Mouse (Mus musculus) heart, embryonic 16.5 days (tissue): Measurements from ENCODE around the gene Cdc42ep5. TPM values are rescaled to one million over a fixed set of nuclear protein-coding genes. Genes with fewer than 3 reads are reported as not detected.
"Not testable (repeated sequence)": the region's sequence is repeated elsewhere in the genome, so short reads cannot be mapped to it uniquely, and the experiment has no call there.

ENCODE experiments used
- ATAC-seq: fragments of 200-750 bp; cut with Nextera tagmentation; replicated peaks from 2 replicates; pipeline ENCODE4 v1.8.0; 2017; ENCODE audit warnings: moderate number of reproducible peaks; ENCODE audit not compliant: insufficient read depth, low FRiP score; ENCODE audit errors: extremely low read depth
- H3K27ac ChIP-seq: fragments of 300-500 bp; sonication (generic); 2 replicates; pipeline ENCODE4 v1.5.1; 2014; ENCODE audit warnings: mild to moderate bottlenecking, low read length, control low read depth, moderate library complexity
- H3K27me3 ChIP-seq: fragments of 300-500 bp; sonication (generic); 2 replicates; pipeline ENCODE4 v1.6.1; 2014; ENCODE audit warnings: low read length, mixed read lengths; ENCODE audit not compliant: control insufficient read depth, insufficient read depth
- H3K36me3 ChIP-seq: fragments of 300-500 bp; sonication (generic); 2 replicates; pipeline ENCODE4 v1.6.1; 2014; ENCODE audit not compliant: control insufficient read depth, insufficient read depth
- H3K4me1 ChIP-seq: fragments of 300-500 bp; sonication (generic); 2 replicates; pipeline ENCODE4 v1.6.1; 2014; ENCODE audit warnings: low read length, mixed read lengths; ENCODE audit not compliant: control insufficient read depth, insufficient read depth
- H3K4me2 ChIP-seq: fragments of 300-500 bp; sonication (generic); 2 replicates; pipeline ENCODE4 v1.6.1; 2014; ENCODE audit warnings: low read depth, mild to moderate bottlenecking, control low read depth, low read length
- H3K4me3 ChIP-seq: fragments of 300-500 bp; sonication (generic); 2 replicates; pipeline ENCODE4 v1.5.1; 2014; ENCODE audit warnings: mild to moderate bottlenecking, control low read depth, low read length
- H3K9ac ChIP-seq: fragments of 300-500 bp; sonication (generic); 2 replicates; pipeline ENCODE4 v1.6.1; 2014; ENCODE audit warnings: low read length, control low read depth
- H3K9me3 ChIP-seq: fragments of 300-500 bp; sonication (generic); replicated peaks from 2 replicates; pipeline ENCODE4 v1.6.1; 2016; ENCODE audit warnings: low read length; ENCODE audit not compliant: control insufficient read depth
- WGBS: fragments of 180-500 bp; shearing (Covaris S2); extraction: QIAGEN DNeasy Blood & Tissue Kit; methylation state at CpG from one replicate; pipeline ENCODE4 v1.1.7; 2014; 5-methylcytosine and 5-hydroxymethylcytosine counted together
- polyA plus RNA-seq: library from polyadenylated mRNA; unstranded; fragments of >200 nt; fragmentation: Nextera tagmentation; extraction: Ambion mirVana; gene quantifications from 2 replicates; pipeline ENCODE4 v1.2.1, GENCODE M21; 2015

The Cdc42ep5 gene
- polyA plus RNA-seq: 22.7 and 24.8 TPM in 2 replicates

DNA sequence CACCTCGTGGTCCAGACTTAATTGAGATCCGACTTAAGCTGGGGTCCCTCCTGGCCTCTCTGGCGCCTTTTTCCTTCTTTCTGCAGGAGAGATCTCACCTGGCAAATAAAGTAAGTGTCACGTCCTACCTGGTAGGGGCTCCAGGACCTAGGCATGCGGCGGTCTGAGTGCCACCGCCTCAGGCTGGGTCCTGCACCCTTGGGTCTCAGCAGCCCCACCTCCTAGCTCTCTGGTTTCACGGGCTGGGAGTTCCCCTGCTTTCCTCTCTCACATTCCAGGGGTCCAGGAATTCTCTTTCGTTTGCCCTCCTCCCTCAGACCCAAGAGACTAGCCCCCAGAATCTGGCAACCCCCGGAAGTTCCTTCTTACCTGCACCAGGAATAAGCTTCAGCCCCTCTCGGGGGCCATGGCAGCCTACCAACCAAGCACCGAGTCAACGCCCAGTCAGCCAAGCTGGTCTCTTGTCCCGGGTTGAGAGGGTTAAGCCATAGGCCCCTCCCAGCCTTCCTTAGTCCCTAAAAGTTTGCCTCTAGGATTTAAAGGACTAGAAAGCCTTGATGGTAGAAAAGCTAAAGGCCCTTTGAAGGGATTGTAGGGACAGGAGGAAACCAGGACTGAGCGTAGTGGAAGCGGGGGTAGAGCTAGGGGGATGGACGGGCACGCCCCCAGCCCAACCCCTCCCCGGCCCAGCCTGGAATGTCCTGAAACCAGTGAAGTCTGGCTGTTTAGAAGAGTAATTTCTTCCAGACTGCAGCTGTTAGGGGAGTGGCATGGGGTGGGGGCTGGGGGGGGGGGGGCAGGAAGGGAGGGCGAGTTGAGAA lies at the start of gene Cdc42ep5:
Gene Cdc42ep5, minus strand, starts transcription at position 771 of the 821 bp plus-strand sequence.
- Histone ChIP-seq H3K4me3 (peak within 1 kb of the TSS; percentile 48), H3K27me3 (no peaks in the 10 kb centered on the region), H3K9me3 (no peaks in the 10 kb centered on the region), H3K9ac (peak within 1 kb of the TSS; percentile 55), H3K36me3 (no peaks in the 10 kb centered on the region), H3K4me1 (peaks cover 7% of the 10 kb centered on the region), H3K4me2 (peak within 1 kb of the TSS; percentile 64), H3K27ac (peak within 1 kb of the TSS; percentile 57)
- WGBS: under 1% methylated on average over 19 of the region's 20 CpGs
- ATAC-seq: peak; percentile 82

DNA sequence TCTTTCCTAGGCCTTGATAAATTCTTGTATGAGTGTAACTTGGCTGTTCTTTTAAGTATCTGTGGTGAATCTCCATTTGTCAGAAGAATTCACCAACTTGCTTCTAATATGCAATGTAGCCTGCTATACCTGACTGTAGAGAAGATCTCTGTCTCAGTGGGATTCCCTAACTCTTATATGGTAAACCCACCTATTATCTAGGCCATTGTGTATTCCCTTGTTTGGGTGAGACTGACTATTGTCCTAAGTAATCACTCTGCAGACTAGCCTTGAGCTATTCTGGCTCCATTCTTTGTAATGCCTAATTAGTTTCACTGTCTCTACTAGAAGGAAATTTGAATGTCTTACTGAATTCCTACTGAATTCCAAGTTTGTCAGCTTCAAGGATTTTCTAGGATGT lies 48.8 kb upstream of the Cdc42ep5 start:
- H3K4me1 ChIP-seq, H3K27ac ChIP-seq, H3K9me3 ChIP-seq, H3K4me3 ChIP-seq, H3K4me2 ChIP-seq, ATAC-seq, H3K36me3 ChIP-seq, H3K27me3 ChIP-seq, H3K9ac ChIP-seq: not testable (repeated sequence)

DNA sequence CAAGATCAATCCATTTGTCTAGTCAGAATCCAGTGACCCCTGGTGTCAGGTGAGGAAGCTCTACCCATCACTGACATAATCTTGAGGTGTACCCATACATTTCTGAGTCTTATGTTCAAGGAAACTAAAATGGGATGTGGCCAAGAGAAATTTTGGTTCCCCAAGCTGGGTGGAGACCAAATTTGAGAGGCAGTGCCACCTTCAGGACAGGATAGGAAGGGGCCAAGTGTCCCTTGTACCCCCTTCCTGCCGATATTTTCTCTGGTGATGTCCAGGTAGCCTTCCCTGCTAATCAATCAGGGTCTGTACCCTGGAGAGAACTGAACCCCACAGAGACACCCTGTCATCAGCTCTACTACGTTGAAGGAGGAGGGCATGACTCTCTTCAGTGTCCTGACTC lies 44.0 kb upstream of the Cdc42ep5 start:
- H3K27me3 ChIP-seq: no peaks in the 10 kb centered on the region
- H3K9me3 ChIP-seq: no peaks in the 10 kb centered on the region
- 38% methylated on average over 2 of the region's 2 CpGs for WGBS
- H3K4me3 ChIP-seq: no peak overlapping the region
- H3K27ac ChIP-seq: no peak overlapping the region
- no peaks in the 10 kb centered on the region for H3K4me1 ChIP-seq
- H3K9ac ChIP-seq: no peak overlapping the region
- H3K4me2 ChIP-seq: no peak overlapping the region
- H3K36me3 ChIP-seq: no peaks in the 10 kb centered on the region
- no peak for ATAC-seq

DNA sequence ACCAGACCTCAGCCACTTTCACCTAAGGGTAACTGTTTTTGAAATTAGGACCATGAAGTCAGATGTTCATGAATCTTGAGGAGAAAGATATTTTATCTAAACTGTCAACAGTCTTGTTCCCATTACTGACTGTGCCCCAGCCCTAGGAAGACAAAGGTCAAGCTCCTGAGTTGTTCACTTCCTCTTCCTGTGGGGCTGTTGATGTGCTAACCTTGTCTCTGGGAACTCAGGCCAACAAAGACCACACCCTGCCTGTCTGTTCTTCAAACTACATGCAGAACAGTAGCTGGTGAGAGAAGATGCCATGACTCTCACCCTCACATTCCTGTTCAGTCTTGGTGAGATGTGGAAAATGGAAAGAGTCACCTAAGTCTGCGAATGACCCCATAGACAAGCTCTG lies 42.5 kb upstream of the Cdc42ep5 start:
- Histone ChIP-seq H3K36me3 (no peaks in the 10 kb centered on the region), H3K4me2 (no peak overlapping the region), H3K9ac (no peak overlapping the region), H3K4me3 (no peak overlapping the region), H3K4me1 (no peaks in the 10 kb centered on the region), H3K27me3 (no peaks in the 10 kb centered on the region), H3K9me3 (no peaks in the 10 kb centered on the region), H3K27ac (no peak overlapping the region)
- no peak for ATAC-seq
- 69% methylated on average over 1 of the region's 1 CpGs for WGBS

DNA sequence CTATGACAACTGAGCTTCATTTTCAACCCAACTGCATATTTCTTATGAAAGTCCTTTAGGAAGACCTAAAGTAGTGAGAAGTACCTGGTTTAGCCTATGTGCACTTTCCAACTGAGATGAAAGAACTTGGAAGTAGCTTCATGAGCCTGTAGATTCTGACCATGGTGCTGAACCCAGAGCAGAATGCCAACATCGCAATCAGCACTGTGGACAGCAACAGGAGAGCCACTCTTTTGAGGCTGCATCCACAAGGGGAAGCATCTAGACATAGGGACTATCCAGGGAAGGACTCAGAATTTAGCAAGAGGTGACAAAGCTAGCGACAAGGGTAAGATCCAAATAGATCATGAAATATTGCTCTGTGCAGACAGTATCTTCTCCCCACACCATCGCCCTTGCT lies 13.8 kb upstream of the Cdc42ep5 start:
- no peaks in the 10 kb centered on the region for H3K27me3 ChIP-seq
- no peak overlapping the region for H3K4me3 ChIP-seq
- no peak for ATAC-seq
- no peak overlapping the region for H3K27ac ChIP-seq
- WGBS: 39% methylated on average over 3 of the region's 3 CpGs
- H3K4me2 ChIP-seq: no peak overlapping the region
- H3K9me3 ChIP-seq: no peaks in the 10 kb centered on the region
- no peaks in the 10 kb centered on the region for H3K36me3 ChIP-seq
- no peak overlapping the region for H3K9ac ChIP-seq
- H3K4me1 ChIP-seq: no peaks in the 10 kb centered on the region

DNA sequence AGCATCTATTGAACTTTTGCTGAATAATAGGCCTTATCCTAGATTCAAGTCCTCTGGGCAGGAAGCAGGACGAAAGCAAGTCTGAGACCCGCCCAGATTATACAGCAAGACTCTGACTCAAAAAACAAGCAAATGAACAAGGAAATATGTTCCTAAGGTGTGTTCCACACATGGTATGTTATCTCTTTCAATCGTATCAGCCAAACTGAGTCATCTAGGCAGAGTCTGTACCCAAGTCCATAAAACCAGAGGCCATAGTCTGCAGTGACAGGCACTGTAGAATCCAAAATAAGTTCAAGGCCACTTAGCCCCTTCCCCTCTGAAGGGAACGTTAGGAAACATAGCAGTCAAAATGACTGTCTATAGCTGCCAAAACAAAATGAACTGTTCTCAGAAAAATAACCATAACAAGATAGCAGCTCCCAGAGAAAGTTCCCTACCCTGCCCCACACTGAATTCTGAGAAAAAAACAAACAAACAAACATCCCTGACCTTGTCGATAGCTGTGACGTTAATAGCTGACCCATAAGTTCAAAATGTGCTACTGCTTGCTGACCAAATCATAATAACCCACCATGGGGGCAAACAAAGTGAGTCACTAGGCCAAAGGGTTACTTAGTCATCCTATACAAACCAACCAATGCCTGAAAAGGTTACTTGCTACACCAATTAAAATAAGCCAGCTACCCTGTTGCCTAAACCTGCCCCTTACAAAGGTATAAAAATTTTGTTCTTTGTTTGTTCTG lies 5.7 kb upstream of the Cdc42ep5 start:
- no peaks in the 10 kb centered on the region for H3K27me3 ChIP-seq
- H3K4me1 ChIP-seq: no peaks in the 10 kb centered on the region; the same call in 1 of the 2 replicates
- H3K4me2 ChIP-seq: no peak overlapping the region
- H3K9me3 ChIP-seq: no peaks in the 10 kb centered on the region
- H3K4me3 ChIP-seq: no peak overlapping the region
- no peaks in the 10 kb centered on the region for H3K36me3 ChIP-seq
- ATAC-seq: no peak
- 72% methylated on average over 6 of the region's 6 CpGs for WGBS
- no peak overlapping the region for H3K27ac ChIP-seq
- no peak overlapping the region for H3K9ac ChIP-seq

DNA sequence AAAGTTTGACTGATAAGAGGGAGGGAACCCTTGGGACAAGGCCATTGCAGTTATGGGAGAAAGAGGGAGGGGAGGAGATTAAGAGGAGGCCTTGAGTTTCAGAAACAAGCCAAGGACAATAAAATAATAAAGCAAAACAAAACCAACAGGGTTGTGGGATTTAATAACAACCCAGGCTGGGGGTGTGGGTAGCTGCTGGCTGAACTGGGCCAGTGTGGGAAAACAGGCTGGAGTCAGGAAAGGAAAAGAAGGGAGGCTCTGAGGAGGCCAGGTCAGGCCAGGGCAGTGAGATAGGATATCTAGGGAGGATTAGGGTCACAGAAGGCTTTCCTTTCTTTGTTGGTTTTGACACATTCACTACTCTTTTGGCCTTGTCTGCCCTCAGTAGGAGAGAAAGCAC lies 2.4 kb upstream of the Cdc42ep5 start:
- H3K27me3 ChIP-seq: no peaks in the 10 kb centered on the region
- no peaks in the 10 kb centered on the region for H3K36me3 ChIP-seq
- peaks cover 7% of the 10 kb centered on the region for H3K4me1 ChIP-seq
- no peaks in the 10 kb centered on the region for H3K9me3 ChIP-seq
- H3K4me3 ChIP-seq: no peak overlapping the region
- no peak overlapping the region for H3K9ac ChIP-seq
- no peak overlapping the region for H3K27ac ChIP-seq
- H3K4me2 ChIP-seq: no peak overlapping the region
- no peak for ATAC-seq

DNA sequence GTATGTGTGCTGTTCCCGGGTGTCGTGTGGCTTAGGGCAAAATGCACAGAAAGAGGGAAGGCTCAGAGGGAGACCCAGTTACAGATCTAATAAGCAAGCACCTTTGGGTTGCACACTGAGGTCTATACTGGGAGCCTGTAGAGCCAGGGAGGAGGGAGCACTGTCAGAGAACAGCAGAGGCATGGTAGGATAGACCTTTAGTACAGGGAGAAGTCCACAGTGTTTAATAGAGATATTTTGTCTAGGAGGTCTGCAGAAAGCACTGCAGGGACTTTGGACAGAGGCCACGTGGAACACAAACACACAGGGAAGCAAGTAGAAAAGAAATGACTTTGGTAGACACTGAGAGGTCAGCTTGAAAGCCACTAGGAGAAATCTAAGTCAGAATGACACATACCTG lies 626 bp upstream of the Cdc42ep5 start:
- peak overlapping the region; percentile 64 for H3K4me2 ChIP-seq
- no peak overlapping the region for H3K9ac ChIP-seq
- H3K27me3 ChIP-seq: no peaks in the 10 kb centered on the region
- peak overlapping the region; percentile 28 for H3K4me3 ChIP-seq
- WGBS: 19% methylated on average over 3 of the region's 3 CpGs
- no peaks in the 10 kb centered on the region for H3K36me3 ChIP-seq
- no peaks in the 10 kb centered on the region for H3K9me3 ChIP-seq
- H3K27ac ChIP-seq: peak overlapping the region; percentile 57
- peaks cover 7% of the 10 kb centered on the region for H3K4me1 ChIP-seq
- no peak for ATAC-seq

DNA sequence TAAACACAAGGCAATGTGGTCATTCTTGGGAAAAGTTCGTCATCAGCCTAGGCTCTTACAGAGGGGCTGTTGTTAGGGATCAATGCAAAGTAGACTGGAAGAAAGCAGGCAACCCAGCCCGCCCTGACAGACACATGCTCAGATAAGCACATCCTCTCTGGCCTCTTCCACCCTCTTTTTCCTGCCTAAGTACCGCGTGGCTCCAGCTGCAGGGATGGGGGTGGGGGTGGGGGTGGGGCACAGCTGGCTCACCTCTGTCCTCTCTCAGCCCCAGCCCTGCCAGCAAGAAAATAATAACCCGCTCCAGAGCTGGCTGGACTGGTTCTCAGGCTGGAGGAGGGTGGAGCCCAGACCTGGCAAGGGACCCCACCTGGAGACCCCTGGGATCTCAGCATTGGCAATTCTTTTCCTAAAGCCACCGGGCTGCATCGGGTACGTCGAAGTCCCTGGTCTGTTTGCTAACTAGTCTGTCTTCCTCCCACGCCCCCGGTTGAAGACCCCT lies 1.0 kb downstream of the Cdc42ep5 start:
- 2% methylated on average over 11 of the region's 11 CpGs for WGBS

More for the DNA sequence above, 1.0 kb downstream of the Cdc42ep5 start:
- peak overlapping the region; percentile 55 for H3K9ac ChIP-seq
- H3K4me3 ChIP-seq: peak overlapping the region; percentile 48
- peak; percentile 46; the same call in 1 of the 2 replicates for ATAC-seq
- no peaks in the 10 kb centered on the region for H3K9me3 ChIP-seq
- no peaks in the 10 kb centered on the region for H3K36me3 ChIP-seq
- peak overlapping the region; percentile 64 for H3K4me2 ChIP-seq
- peak overlapping the region; percentile 54 for H3K27ac ChIP-seq
- H3K4me1 ChIP-seq: peaks cover 7% of the 10 kb centered on the region
- no peaks in the 10 kb centered on the region for H3K27me3 ChIP-seq
